Mouse (Mus musculus) hindbrain, embryonic 16.5 days (tissue): ENCODE results near the gene Ldlr. TPM values are rescaled to one million over a fixed set of nuclear protein-coding genes. Genes with fewer than 3 reads are reported as not detected.
"Not testable (repeated sequence)": the region's sequence is repeated elsewhere in the genome, so short reads cannot be mapped to it uniquely, and the experiment has no call there.

Source experiments
- ATAC-seq: fragments of 200-750 bp; cut with Nextera tagmentation; 2 replicates; pipeline ENCODE4 v1.8.0; 2017; ENCODE audit warnings: moderate TSS enrichment, moderate library complexity
- H3K27ac ChIP-seq: fragments of 300-500 bp; sonication (generic); 2 replicates; pipeline ENCODE4 v1.5.1; 2014; ENCODE audit warnings: low read depth, mild to moderate bottlenecking, control low read depth, low read length, moderate library complexity
- H3K27me3 ChIP-seq: fragments of 300-500 bp; sonication (generic); replicated peaks from 2 replicates; pipeline ENCODE4 v1.6.1; 2014; ENCODE audit warnings: low read length; ENCODE audit not compliant: control insufficient read depth, insufficient read depth
- H3K36me3 ChIP-seq: fragments of 300-500 bp; sonication (generic); 2 replicates; pipeline ENCODE4 v1.6.1; 2014; ENCODE audit warnings: mild to moderate bottlenecking, low read length, moderate library complexity, mixed read lengths; ENCODE audit not compliant: control insufficient read depth, insufficient read depth
- H3K4me1 ChIP-seq: fragments of 300-500 bp; sonication (generic); 2 replicates; pipeline ENCODE4 v1.6.1; 2014; ENCODE audit warnings: low read depth, low read length; ENCODE audit not compliant: control insufficient read depth, insufficient read depth
- H3K4me2 ChIP-seq: fragments of 300-500 bp; sonication (generic); 2 replicates; pipeline ENCODE4 v1.6.1; 2014; ENCODE audit warnings: mild to moderate bottlenecking, low read length, control low read depth, moderate library complexity
- H3K4me3 ChIP-seq: fragments of 300-500 bp; sonication (generic); 2 replicates; pipeline ENCODE4 v1.5.1; 2014; ENCODE audit warnings: mild to moderate bottlenecking, low read length, control low read depth, moderate library complexity
- H3K9ac ChIP-seq: fragments of 300-500 bp; sonication (generic); 2 replicates; pipeline ENCODE4 v1.6.1; 2014; ENCODE audit warnings: low read depth, mild to moderate bottlenecking, control low read depth, low read length, moderate library complexity
- H3K9me3 ChIP-seq: fragments of 300-500 bp; sonication (generic); 2 replicates; pipeline ENCODE4 v1.6.1; 2014; ENCODE audit warnings: mild to moderate bottlenecking, low read length, moderate library complexity; ENCODE audit not compliant: control insufficient read depth
- WGBS: fragments of 180-500 bp; shearing (Covaris S2); extraction: QIAGEN DNeasy Blood & Tissue Kit; methylation state at CpG from one replicate; pipeline ENCODE4 v1.1.7; 2014; 5-methylcytosine and 5-hydroxymethylcytosine counted together
- polyA plus RNA-seq: library from polyadenylated mRNA; unstranded; fragments of >200 nt; fragmentation: Nextera tagmentation; extraction: Ambion mirVana; gene quantifications from 2 replicates; pipeline ENCODE4 v1.2.1, GENCODE M21; 2015

Gene Ldlr
- polyA plus RNA-seq, 1 experiment from 2014 or later, result 15.6 TPM

DNA sequence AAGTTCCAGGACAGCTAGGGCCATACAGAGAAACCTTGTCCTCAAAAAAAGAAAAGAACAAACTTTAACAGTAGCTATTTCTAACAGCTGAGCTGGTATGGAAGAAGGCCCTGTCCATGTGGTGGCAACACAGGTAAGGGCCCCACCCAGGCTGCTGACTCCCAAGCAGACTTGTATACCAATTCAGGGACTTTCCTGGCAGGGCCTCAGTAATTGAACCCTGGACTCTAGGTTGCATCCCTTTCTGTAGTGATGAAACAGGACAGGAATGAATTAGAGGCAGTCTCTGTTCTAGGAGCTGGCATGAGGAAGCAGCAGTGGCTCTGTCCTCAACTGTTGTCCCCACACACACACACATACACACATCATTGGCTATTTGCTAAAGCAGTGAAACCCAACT lies 29.2 kb upstream of the Ldlr start:
- Histone ChIP-seq H3K27me3 (no peaks in the 10 kb centered on the region), H3K9me3 (no peaks in the 10 kb centered on the region), H3K4me3 (no peak overlapping the region), H3K36me3 (peaks cover 30% of the 10 kb centered on the region), H3K4me1 (no peaks in the 10 kb centered on the region), H3K27ac (no peak overlapping the region), H3K9ac (no peak overlapping the region), H3K4me2 (no peak overlapping the region)
- no peak for ATAC-seq

- Histone ChIP-seq H3K27ac (no peak overlapping the region), H3K4me2 (no peak overlapping the region), H3K36me3 (peaks cover 34% of the 10 kb centered on the region), H3K9me3 (no peaks in the 10 kb centered on the region), H3K4me3 (no peak overlapping the region), H3K27me3 (no peaks in the 10 kb centered on the region), H3K9ac (no peak overlapping the region), H3K4me1 (no peaks in the 10 kb centered on the region)
- WGBS, result 95% methylated on average over 5 of the region's 5 CpGs
- no peak for ATAC-seq
These were observed 28.0 kb upstream of the Ldlr start for GRCm38 (mm10) chr9:21695229-21695792.

DNA sequence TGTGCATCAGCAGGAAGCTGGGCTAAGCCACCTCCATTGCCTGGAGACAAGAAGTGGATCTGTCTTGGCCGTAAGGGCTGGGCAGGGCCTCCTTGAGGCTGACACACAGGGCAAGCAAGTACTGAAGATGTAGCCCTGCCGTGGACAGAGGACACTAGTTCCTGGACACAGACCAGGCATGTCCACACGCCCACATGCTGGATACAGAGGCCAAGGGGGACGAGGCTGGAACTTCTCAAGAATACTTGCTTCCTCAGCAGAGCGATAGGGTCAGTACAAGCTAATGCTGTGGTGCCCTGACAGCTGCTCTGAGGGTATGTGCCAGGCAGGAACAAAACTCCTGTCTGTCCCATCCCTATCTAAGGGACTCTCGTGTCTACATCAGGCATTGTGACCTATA lies 26.2 kb upstream of the Ldlr start:
- no peaks in the 10 kb centered on the region for H3K4me1 ChIP-seq
- no peak overlapping the region for H3K4me2 ChIP-seq
- no peaks in the 10 kb centered on the region for H3K9me3 ChIP-seq
- WGBS, result 80% methylated on average over 6 of the region's 6 CpGs
- no peak overlapping the region for H3K4me3 ChIP-seq
- peaks cover 47% of the 10 kb centered on the region for H3K36me3 ChIP-seq
- no peak for ATAC-seq
- no peak overlapping the region for H3K9ac ChIP-seq
- H3K27me3 ChIP-seq, result no peaks in the 10 kb centered on the region
- no peak overlapping the region for H3K27ac ChIP-seq

DNA sequence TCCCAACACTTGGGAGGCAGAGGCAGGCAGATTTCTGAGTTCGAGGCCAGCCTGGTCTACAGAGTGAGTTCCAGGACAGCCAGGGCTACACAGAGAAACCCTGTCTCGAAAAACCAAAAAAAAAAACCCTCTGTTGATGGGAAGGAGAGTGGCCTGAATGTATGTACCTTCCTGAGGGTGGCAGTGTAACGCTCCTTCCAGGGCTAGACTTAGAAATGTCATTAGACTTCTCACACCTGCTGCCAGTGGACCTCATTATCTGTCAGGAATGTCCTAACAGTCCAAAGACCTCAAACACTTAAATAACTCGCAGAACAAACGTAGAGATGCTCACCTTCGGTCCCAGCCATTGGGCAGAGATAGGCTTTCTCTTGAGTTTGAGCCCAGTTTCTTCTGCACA lies 24.0 kb upstream of the Ldlr start:
- ATAC-seq, H3K9ac ChIP-seq, H3K9me3 ChIP-seq, H3K4me3 ChIP-seq, H3K27me3 ChIP-seq, H3K27ac ChIP-seq, H3K4me1 ChIP-seq, H3K4me2 ChIP-seq: not testable (repeated sequence)
- peaks cover 52% of the 10 kb centered on the region for H3K36me3 ChIP-seq
- WGBS, result 97% methylated on average over 6 of the region's 6 CpGs

GRCm38 (mm10) chr9:21701091-21701490 lies 22.2 kb upstream of the Ldlr start:
- H3K4me1 ChIP-seq, result no peaks in the 10 kb centered on the region
- no peak overlapping the region for H3K27ac ChIP-seq
- no peak overlapping the region for H3K9ac ChIP-seq
- peaks cover 55% of the 10 kb centered on the region for H3K36me3 ChIP-seq
- ATAC-seq, result no peak
- no peak overlapping the region for H3K4me3 ChIP-seq
- WGBS, result 96% methylated on average over 14 of the region's 14 CpGs
- no peaks in the 10 kb centered on the region for H3K27me3 ChIP-seq
- no peaks in the 10 kb centered on the region for H3K9me3 ChIP-seq
- no peak overlapping the region for H3K4me2 ChIP-seq

- H3K9ac ChIP-seq, result no peak overlapping the region
- H3K9me3 ChIP-seq, result no peaks in the 10 kb centered on the region
- ATAC-seq, result no peak
- WGBS, result 95% methylated on average over 7 of the region's 7 CpGs
- no peaks in the 10 kb centered on the region for H3K4me1 ChIP-seq
- H3K4me2 ChIP-seq, result no peak overlapping the region
- H3K4me3 ChIP-seq, result no peak overlapping the region
- H3K36me3 ChIP-seq, result peaks cover 57% of the 10 kb centered on the region
- H3K27ac ChIP-seq, result no peak overlapping the region
- no peaks in the 10 kb centered on the region for H3K27me3 ChIP-seq
These were observed 19.8 kb upstream of the Ldlr start for GRCm38 (mm10) chr9:21703494-21703893.

DNA sequence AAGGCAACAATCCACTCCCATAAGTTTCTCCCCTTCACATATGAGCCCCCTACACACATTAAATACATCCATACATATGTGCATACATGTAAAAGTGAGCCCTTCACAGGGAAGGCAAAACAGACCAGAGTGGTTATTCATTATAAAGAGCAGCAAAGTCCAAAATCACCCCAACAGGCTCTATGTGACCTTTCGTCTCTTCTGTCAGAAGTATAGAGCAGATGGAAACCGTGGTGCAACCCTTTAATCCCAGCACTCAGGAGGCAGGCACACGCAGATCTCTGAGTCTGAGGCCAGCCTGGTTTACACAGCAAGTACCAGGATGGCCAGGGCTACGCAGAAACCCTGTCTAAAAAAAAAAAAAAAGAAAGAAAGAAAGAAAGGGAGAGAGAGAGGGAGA lies 17.2 kb upstream of the Ldlr start:
- H3K4me3 ChIP-seq, result no peak overlapping the region
- H3K36me3 ChIP-seq, result peaks cover 38% of the 10 kb centered on the region
- no peak for ATAC-seq
- no peaks in the 10 kb centered on the region for H3K9me3 ChIP-seq
- WGBS, result 91% methylated on average over 4 of the region's 4 CpGs
- no peak overlapping the region for H3K4me2 ChIP-seq
- no peak overlapping the region for H3K9ac ChIP-seq
- no peaks in the 10 kb centered on the region for H3K4me1 ChIP-seq
- H3K27me3 ChIP-seq, result no peaks in the 10 kb centered on the region
- H3K27ac ChIP-seq, result no peak overlapping the region

GRCm38 (mm10) chr9:21706586-21707265 lies 16.6 kb upstream of the Ldlr start:
- ATAC-seq, result 0 out of 2 replicates have a peak, but pooled peaks have one; percentile 31
- 87% methylated on average over 8 of the region's 8 CpGs for WGBS
- no peaks in the 10 kb centered on the region for H3K27me3 ChIP-seq
- H3K9ac ChIP-seq, result no peak overlapping the region
- H3K9me3 ChIP-seq, result no peaks in the 10 kb centered on the region
- no peak overlapping the region for H3K27ac ChIP-seq
- no peak overlapping the region for H3K4me3 ChIP-seq
- no peaks in the 10 kb centered on the region for H3K4me1 ChIP-seq
- no peak overlapping the region for H3K4me2 ChIP-seq
- H3K36me3 ChIP-seq, result peaks cover 32% of the 10 kb centered on the region

GRCm38 (mm10) chr9:21709340-21709739 lies 13.9 kb upstream of the Ldlr start:
- Histone ChIP-seq H3K27me3 (no peaks in the 10 kb centered on the region), H3K4me1 (no peaks in the 10 kb centered on the region), H3K9ac (no peak overlapping the region), H3K4me3 (no peak overlapping the region), H3K27ac (no peak overlapping the region), H3K4me2 (no peak overlapping the region), H3K36me3 (peaks cover 14% of the 10 kb centered on the region), H3K9me3 (no peaks in the 10 kb centered on the region)
- no peak for ATAC-seq
- WGBS, result 89% methylated on average over 3 of the region's 3 CpGs
